Mouse (Mus musculus): ENCODE measurements around the gene Tmem135. TPM values are rescaled to one million over a fixed set of nuclear protein-coding genes. Genes with fewer than 3 reads are reported as not detected.
"Not testable (repeated sequence)": the region's sequence is repeated elsewhere in the genome, so short reads cannot be mapped to it uniquely, and the experiment has no call there.

Tmem135 gene
- total RNA-seq, 2 experiments from 2014 or later: 98.0 to 110 TPM

- no peak for DNase-seq (ENCODE audit: low spot score in 2 of 2)
These were observed 68.7 kb downstream of the Tmem135 start for GRCm38 (mm10) chr7:89335316-89335715.

GRCm38 (mm10) chr7:89329896-89330295 lies 74.1 kb downstream of the Tmem135 start:
- DNase-seq (ENCODE audit: low spot score in 2 of 2): no peak

GRCm38 (mm10) chr7:89327731-89328130 lies 76.3 kb downstream of the Tmem135 start:
- DNase-seq (ENCODE audit: low spot score in 2 of 2): no peak

- no peak for DNase-seq (ENCODE audit: low spot score in 2 of 2)
These were observed 77.3 kb downstream of the Tmem135 start for GRCm38 (mm10) chr7:89326761-89327160.

- DNase-seq (ENCODE audit: low spot score in 2 of 2): no peak
These were observed 77.8 kb downstream of the Tmem135 start for GRCm38 (mm10) chr7:89326202-89326601.

- DNase-seq (ENCODE audit: low spot score in 2 of 2): not testable (repeated sequence)
These were observed 81.3 kb downstream of the Tmem135 start for GRCm38 (mm10) chr7:89322741-89323140.

GRCm38 (mm10) chr7:89319351-89319750 lies 84.7 kb downstream of the Tmem135 start:
- no peak for DNase-seq (ENCODE audit: low spot score in 2 of 2)

GRCm38 (mm10) chr7:89317088-89317487 lies 86.9 kb downstream of the Tmem135 start:
- not testable (repeated sequence) for DNase-seq (ENCODE audit: low spot score in 2 of 2)

GRCm38 (mm10) chr7:89316112-89316511 lies 87.9 kb downstream of the Tmem135 start:
- no peak for DNase-seq (ENCODE audit: low spot score in 2 of 2)

- DNase-seq (ENCODE audit: low spot score in 2 of 2): no peak
These were observed 92.5 kb downstream of the Tmem135 start for GRCm38 (mm10) chr7:89311555-89311954.

- no peak for DNase-seq (ENCODE audit: low spot score in 2 of 2)
These were observed 95.1 kb downstream of the Tmem135 start for GRCm38 (mm10) chr7:89308926-89309325.

GRCm38 (mm10) chr7:89308238-89308637 lies 95.8 kb downstream of the Tmem135 start:
- DNase-seq (ENCODE audit: low spot score in 2 of 2): no peak

GRCm38 (mm10) chr7:89306831-89307230 lies 97.2 kb downstream of the Tmem135 start:
- no peak for DNase-seq (ENCODE audit: low spot score in 2 of 2)

- no peak for DNase-seq (ENCODE audit: low spot score in 2 of 2)
These were observed 99.1 kb downstream of the Tmem135 start for GRCm38 (mm10) chr7:89304958-89305357.

- no peak for DNase-seq (ENCODE audit: low spot score in 2 of 2)
These were observed 100.3 kb downstream of the Tmem135 start for GRCm38 (mm10) chr7:89303765-89304164.

- DNase-seq (ENCODE audit: low spot score in 2 of 2): no peak
These were observed 105.0 kb downstream of the Tmem135 start for GRCm38 (mm10) chr7:89298911-89299458.

- DNase-seq (ENCODE audit: low spot score in 2 of 2): no peak
These were observed 107.1 kb downstream of the Tmem135 start for GRCm38 (mm10) chr7:89296941-89297340.

- no peak for DNase-seq (ENCODE audit: low spot score in 2 of 2)
These were observed 121.4 kb downstream of the Tmem135 start for GRCm38 (mm10) chr7:89282664-89283063.

GRCm38 (mm10) chr7:89270438-89270837 lies 133.6 kb downstream of the Tmem135 start:
- not testable (repeated sequence) for DNase-seq (ENCODE audit: low spot score in 2 of 2)

- DNase-seq (ENCODE audit: low spot score in 2 of 2): no peak
These were observed 134.2 kb downstream of the Tmem135 start for GRCm38 (mm10) chr7:89269826-89270225.

GRCm38 (mm10) chr7:89267542-89267941 lies 136.5 kb downstream of the Tmem135 start:
- DNase-seq (ENCODE audit: low spot score in 2 of 2): no peak

GRCm38 (mm10) chr7:89266017-89266760 lies 137.8 kb downstream of the Tmem135 start:
- no peak for DNase-seq (ENCODE audit: low spot score in 2 of 2)

GRCm38 (mm10) chr7:89260966-89261365 lies 143.1 kb downstream of the Tmem135 start:
- DNase-seq (ENCODE audit: low spot score in 2 of 2): no peak
